10 mouse cellular contexts compared by ENCODE assay signal in genomic region chr17:34643944-34644343, GRCm38 (mm10). TPM values are rescaled to one million over a fixed set of nuclear protein-coding genes. Genes with fewer than 3 reads are reported as not detected.
DNase-seq lines count a peak whose midpoint lies in the region; ATAC-seq lines count a peak whose summit lies in the region.
"Had no signal": no experiment of that assay in that cellular context is flagged by ENCODE, and none has a peak within 500 bp of the region (broad histone marks: within the 10 kb centered on the region; RNA-seq: fewer than 3 reads in every experiment).

No protein-coding gene starts in this region.

- 85% methylated on average over 10 of the region's 10 CpGs for WGBS in midbrain, embryonic 16.5 days

- ATAC-seq in midbrain, embryonic 16.5 days = no peak

- H3K9ac ChIP-seq in midbrain, embryonic 16.5 days (ENCODE audit: low read depth, low read length) = no peak overlapping the region
- H3K9ac ChIP-seq: liver, embryonic 14.5 days had no signal

- H3K27me3 ChIP-seq in midbrain, embryonic 16.5 days (ENCODE audit: control insufficient read depth, insufficient read depth, low read depth, low read length) = no peaks in the 10 kb centered on the region
- H3K27me3 ChIP-seq: Patski had no signal

- intact Hi-C loops in heart, postnatal 25 days (cut with DNase I) = no loop called here

- no peaks in the 10 kb centered on the region for H3K9me3 ChIP-seq in midbrain, embryonic 16.5 days (replicated peaks; ENCODE audit: control insufficient read depth, low read length, poor library complexity, severe bottlenecking)

- H3K4me1 ChIP-seq in midbrain, embryonic 16.5 days (ENCODE audit: control insufficient read depth, insufficient read depth, low read length) = peaks cover 29% of the 10 kb centered on the region

- H3K27ac ChIP-seq in midbrain, embryonic 16.5 days (ENCODE audit: low read length) = peak overlapping the region; percentile 51
- H3K27ac ChIP-seq: liver, embryonic 14.5 days had no signal

- peaks cover under 1% of the 10 kb centered on the region; the same call in 1 of the 2 replicates for H3K36me3 ChIP-seq in midbrain, embryonic 16.5 days (ENCODE audit: control insufficient read depth, insufficient read depth, low read length)

- H3K4me2 ChIP-seq in midbrain, embryonic 16.5 days (ENCODE audit: low read length) = no peak overlapping the region; the same call in 1 of the 2 replicates

- no peak overlapping the region for H3K4me3 ChIP-seq in midbrain, embryonic 16.5 days (ENCODE audit: low read depth, low read length)

- DNase-seq in cerebellum, adult 11-12 months = peak; percentile 83
- DNase-seq in cerebellum, postnatal 4 days (ENCODE audit: low spot score in 2 of 2) = no peak
- peak; percentile 9 to 30 for DNase-seq in layer of hippocampus, postnatal 10 days (ENCODE audit: low spot score in 2 of 2)
- no peak for DNase-seq in layer of hippocampus, adult 18-20 months (ENCODE audit: low spot score in 2 of 2)
- peak; percentile 83 for DNase-seq in cerebellum, adult 9-10 months
- no peak for DNase-seq in embryo, embryonic 11 days
- DNase-seq in heart, postnatal 25 days (ENCODE audit: low spot score) = no peak

RNA-seq across cellular contexts. Expression of gene Fkbpl, which starts 0.6 kb away (rescaled TPM):
- total RNA-seq in layer of hippocampus, postnatal 10 days (2021) = 10 to 100 TPM; 11.8 to 14.8 TPM
- 10 to 100 TPM; 16.6 to 18.0 TPM for total RNA-seq in layer of hippocampus, adult 18-20 months (2021)
- polyA plus RNA-seq in midbrain, embryonic 16.5 days (2015; fragmentation: Nextera tagmentation; extraction: Ambion mirVana) = 15.4 and 17.9 TPM in 2 replicates
- total RNA-seq in heart, postnatal 25 days (2021) = 1 to 10 TPM; 6.2 to 6.6 TPM

RNA-seq across cellular contexts. Expression of gene Atf6b, which starts 3.0 kb away (rescaled TPM):
- 10 to 100 TPM; 75.8 to 78.6 TPM for total RNA-seq in layer of hippocampus, postnatal 10 days (2021)
- 10 to 100 TPM; 83.4 to 95.0 TPM for total RNA-seq in layer of hippocampus, adult 18-20 months (2021)
- polyA plus RNA-seq in midbrain, embryonic 16.5 days (2015; fragmentation: Nextera tagmentation; extraction: Ambion mirVana) = 119 and 123 TPM in 2 replicates
- 10 to 100 TPM; 15.6 to 17.8 TPM for total RNA-seq in heart, postnatal 25 days (2021)

RNA-seq across cellular contexts. Expression of gene Prrt1, which starts 14.6 kb away (rescaled TPM):
- 100 to 1,000 TPM; 231 to 238 TPM for total RNA-seq in layer of hippocampus, postnatal 10 days (2021)
- 100 to 1,000 TPM; 265 to 276 TPM for total RNA-seq in layer of hippocampus, adult 18-20 months (2021)
- polyA plus RNA-seq in midbrain, embryonic 16.5 days (2015; fragmentation: Nextera tagmentation; extraction: Ambion mirVana) = 10.3 and 11.5 TPM in 2 replicates
- 1 to 10 TPM; 1.1 to 1.9 TPM for total RNA-seq in heart, postnatal 25 days (2021)

RNA-seq across cellular contexts. Expression of gene Ppt2, which starts 15.6 kb away (rescaled TPM):
- 10 to 100 TPM; 32.9 to 34.1 TPM for total RNA-seq in layer of hippocampus, postnatal 10 days (2021)
- total RNA-seq in layer of hippocampus, adult 18-20 months (2021) = 10 to 100 TPM; 47.9 to 49.3 TPM
- polyA plus RNA-seq in midbrain, embryonic 16.5 days (2015; fragmentation: Nextera tagmentation; extraction: Ambion mirVana) = 19.9 and 21.0 TPM in 2 replicates
- 10 to 100 TPM; 53.2 to 53.7 TPM for total RNA-seq in heart, postnatal 25 days (2021)

RNA-seq across cellular contexts. Expression of gene Tnxb, which starts 26.4 kb away (rescaled TPM):
- 1 to 10 TPM; 4.1 to 4.7 TPM for total RNA-seq in layer of hippocampus, postnatal 10 days (2021)
- 10 to 100 TPM; 12.1 to 12.3 TPM for total RNA-seq in layer of hippocampus, adult 18-20 months (2021)
- polyA plus RNA-seq in midbrain, embryonic 16.5 days (2015; fragmentation: Nextera tagmentation; extraction: Ambion mirVana) = 0.14 and 0.15 TPM in 2 replicates
- 10 to 100 TPM; 32.1 to 42.1 TPM for total RNA-seq in heart, postnatal 25 days (2021)

Comparison
In these comparisons a context has a peak if more than half of its experiments do, and no peak if none do; other contexts are left out.
1. DNase-seq: peak in cerebellum, adult 11-12 months (single experiment), layer of hippocampus, postnatal 10 days (2 of 2) and cerebellum, adult 9-10 months (single experiment); none in cerebellum, postnatal 4 days (0 of 2), layer of hippocampus, adult 18-20 months (0 of 2), embryo, embryonic 11 days (single experiment) and heart, postnatal 25 days (single experiment).
2. RNA of gene Atf6b, which starts 3.0 kb away (total RNA-seq): 83.4 to 95.0 TPM in layer of hippocampus, adult 18-20 months and 75.8 to 78.6 TPM in layer of hippocampus, postnatal 10 days; 15.6 to 17.8 TPM in heart, postnatal 25 days; every median in the first group is over 4 times any median in the second.
3. RNA of gene Prrt1, which starts 14.6 kb away (total RNA-seq): 265 to 276 TPM in layer of hippocampus, adult 18-20 months and 231 to 238 TPM in layer of hippocampus, postnatal 10 days; 1.1 to 1.9 TPM in heart, postnatal 25 days; every median in the first group is over 10 times any median in the second.